Mouse (Mus musculus): ENCODE measurements around the gene Ptpn3. TPM values are rescaled to one million over a fixed set of nuclear protein-coding genes. Genes with fewer than 3 reads are reported as not detected.

Gene Ptpn3
- polyA plus RNA-seq, 1 experiment from 2014 or later: 2.6 TPM

- peaks cover 23% of the 10 kb centered on the region for H3K4me1 ChIP-seq (replicated peaks; ENCODE audit: control insufficient read depth, insufficient read depth, low read length)
- H3K36me3 ChIP-seq (ENCODE audit: control insufficient read depth, insufficient read depth): no peaks in the 10 kb centered on the region
- H3K9me3 ChIP-seq (ENCODE audit: control insufficient read depth, low read length): no peaks in the 10 kb centered on the region
- under 1% methylated on average over 95 of the region's 97 CpGs for WGBS
- H3K9ac ChIP-seq (replicated peaks; ENCODE audit: low read depth, low read length): peak overlapping the region; percentile 69
- H3K4me2 ChIP-seq (ENCODE audit: low read length): peak overlapping the region; percentile 95
- H3K27ac ChIP-seq (ENCODE audit: low read length): no peak overlapping the region
- peak; percentile 21 for ATAC-seq
- 0 out of 2 replicates have a peak, but pooled peaks cover 4% of the 10 kb centered on the region for H3K27me3 ChIP-seq (replicated peaks; ENCODE audit: control insufficient read depth, insufficient read depth, low read length)
- peak overlapping the region; percentile 54 for H3K4me3 ChIP-seq (replicated peaks; ENCODE audit: low read length)
Measured at GRCm38 (mm10) chr4:57299701-57300468, 1.8 kb downstream of the Ptpn3 start.

DNA sequence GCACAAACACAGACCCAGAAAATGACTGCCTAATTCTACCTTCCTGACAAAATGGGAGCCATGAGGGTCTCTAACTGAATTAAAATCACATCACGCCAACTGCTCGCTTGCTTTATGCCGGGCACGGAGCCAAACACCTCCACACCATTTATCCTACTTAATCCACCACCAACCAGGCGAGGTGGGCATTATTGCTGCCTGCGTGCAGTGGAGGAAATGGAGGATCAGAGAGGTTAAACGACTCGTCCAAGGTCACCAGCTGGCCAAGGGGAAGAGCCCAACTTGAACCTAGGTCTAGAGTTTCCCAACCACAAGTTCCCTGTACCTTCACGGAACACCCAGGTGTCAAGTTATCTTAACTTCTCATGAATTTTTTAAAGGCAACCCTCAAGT lies 2.3 kb downstream of the Ptpn3 start:
- H3K4me1 ChIP-seq (replicated peaks; ENCODE audit: control insufficient read depth, insufficient read depth, low read length): peaks cover 23% of the 10 kb centered on the region
- no peak for ATAC-seq
- H3K9ac ChIP-seq (replicated peaks; ENCODE audit: low read depth, low read length): peak overlapping the region; percentile 69
- peak overlapping the region; percentile 95 for H3K4me2 ChIP-seq (ENCODE audit: low read length)
- 0 out of 2 replicates have a peak, but pooled peaks cover 4% of the 10 kb centered on the region for H3K27me3 ChIP-seq (replicated peaks; ENCODE audit: control insufficient read depth, insufficient read depth, low read length)
- no peaks in the 10 kb centered on the region for H3K36me3 ChIP-seq (ENCODE audit: control insufficient read depth, insufficient read depth)
- H3K9me3 ChIP-seq (ENCODE audit: control insufficient read depth, low read length): no peaks in the 10 kb centered on the region
- peak overlapping the region; percentile 54 for H3K4me3 ChIP-seq (replicated peaks; ENCODE audit: low read length)
- H3K27ac ChIP-seq (ENCODE audit: low read length): no peak overlapping the region
- WGBS: 1% methylated on average over 9 of the region's 9 CpGs

- no peaks in the 10 kb centered on the region for H3K9me3 ChIP-seq (ENCODE audit: control insufficient read depth, low read length)
- no peak overlapping the region for H3K9ac ChIP-seq (replicated peaks; ENCODE audit: low read depth, low read length)
- no peaks in the 10 kb centered on the region for H3K36me3 ChIP-seq (ENCODE audit: control insufficient read depth, insufficient read depth)
- no peak overlapping the region for H3K27ac ChIP-seq (ENCODE audit: low read length)
- WGBS: 83% methylated on average over 4 of the region's 4 CpGs
- ATAC-seq: no peak
- no peak overlapping the region for H3K4me3 ChIP-seq (replicated peaks; ENCODE audit: low read length)
- H3K4me2 ChIP-seq (ENCODE audit: low read length): no peak overlapping the region
- peaks cover 23% of the 10 kb centered on the region for H3K4me1 ChIP-seq (replicated peaks; ENCODE audit: control insufficient read depth, insufficient read depth, low read length)
- 0 out of 2 replicates have a peak, but pooled peaks cover 4% of the 10 kb centered on the region for H3K27me3 ChIP-seq (replicated peaks; ENCODE audit: control insufficient read depth, insufficient read depth, low read length)
Measured at GRCm38 (mm10) chr4:57298181-57298580, 3.5 kb downstream of the Ptpn3 start.

DNA sequence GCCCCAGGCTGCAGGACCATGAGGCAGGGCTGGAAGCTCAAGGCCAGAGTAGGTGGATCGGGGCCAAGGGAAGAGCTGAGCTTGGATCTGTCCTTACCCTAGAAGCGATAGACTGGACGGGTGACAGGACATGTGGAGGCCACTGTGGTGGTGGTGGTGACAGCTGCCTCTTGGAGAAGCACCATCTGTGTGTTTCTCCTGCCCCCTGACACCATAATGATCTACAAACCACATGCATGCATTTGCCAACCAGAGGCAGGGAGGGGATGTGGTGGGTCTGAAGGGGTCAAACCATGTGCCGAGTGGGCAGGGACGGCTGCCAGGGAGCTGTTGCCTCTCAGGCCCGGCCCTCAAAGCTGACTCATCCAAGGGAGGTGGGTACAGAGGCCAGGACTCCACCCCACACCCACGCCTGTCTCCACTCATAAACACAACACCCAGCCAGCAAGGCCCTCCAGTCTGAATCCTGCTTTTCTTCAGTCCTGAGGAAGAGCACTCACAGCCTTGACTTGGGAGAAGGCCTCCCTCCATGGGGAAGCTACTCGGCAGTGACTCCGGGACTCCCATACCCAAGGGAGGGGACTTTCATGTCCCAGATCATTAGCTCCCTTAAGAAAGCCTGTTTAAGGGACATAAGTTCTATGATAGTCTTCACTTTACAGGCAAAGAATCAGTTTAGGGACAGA lies 6.5 kb downstream of the Ptpn3 start:
- ATAC-seq: no peak
- 68% methylated on average over 9 of the region's 9 CpGs for WGBS

GRCm38 (mm10) chr4:57292670-57293069 lies 9.0 kb downstream of the Ptpn3 start:
- H3K9me3 ChIP-seq (ENCODE audit: control insufficient read depth, low read length): no peaks in the 10 kb centered on the region
- no peaks in the 10 kb centered on the region for H3K36me3 ChIP-seq (ENCODE audit: control insufficient read depth, insufficient read depth)
- 89% methylated on average over 5 of the region's 5 CpGs for WGBS
- H3K4me2 ChIP-seq (ENCODE audit: low read length): no peak overlapping the region
- no peak overlapping the region for H3K9ac ChIP-seq (replicated peaks; ENCODE audit: low read depth, low read length)
- H3K4me1 ChIP-seq (replicated peaks; ENCODE audit: control insufficient read depth, insufficient read depth, low read length): no peaks in the 10 kb centered on the region
- H3K4me3 ChIP-seq (replicated peaks; ENCODE audit: low read length): no peak overlapping the region
- H3K27ac ChIP-seq (ENCODE audit: low read length): no peak overlapping the region
- H3K27me3 ChIP-seq (replicated peaks; ENCODE audit: control insufficient read depth, insufficient read depth, low read length): no peaks in the 10 kb centered on the region
- no peak for ATAC-seq

More for the DNA sequence above, 6.5 kb downstream of the Ptpn3 start:
- H3K36me3 ChIP-seq (ENCODE audit: control insufficient read depth, insufficient read depth): no peaks in the 10 kb centered on the region
- H3K4me3 ChIP-seq (replicated peaks; ENCODE audit: low read length): no peak overlapping the region
- no peak overlapping the region for H3K27ac ChIP-seq (ENCODE audit: low read length)
- H3K9ac ChIP-seq (replicated peaks; ENCODE audit: low read depth, low read length): no peak overlapping the region
- no peaks in the 10 kb centered on the region for H3K9me3 ChIP-seq (ENCODE audit: control insufficient read depth, low read length)
- no peak overlapping the region for H3K4me2 ChIP-seq (ENCODE audit: low read length)
- peaks cover 13% of the 10 kb centered on the region for H3K4me1 ChIP-seq (replicated peaks; ENCODE audit: control insufficient read depth, insufficient read depth, low read length)
- 0 out of 2 replicates have a peak, but pooled peaks cover 4% of the 10 kb centered on the region for H3K27me3 ChIP-seq (replicated peaks; ENCODE audit: control insufficient read depth, insufficient read depth, low read length)

GRCm38 (mm10) chr4:57290049-57290448 lies 11.6 kb downstream of the Ptpn3 start:
- Histone ChIP-seq H3K9ac (replicated peaks; ENCODE audit: low read depth, low read length) (no peak overlapping the region), H3K4me3 (replicated peaks; ENCODE audit: low read length) (no peak overlapping the region), H3K27me3 (replicated peaks; ENCODE audit: control insufficient read depth, insufficient read depth, low read length) (no peaks in the 10 kb centered on the region), H3K4me2 (ENCODE audit: low read length) (no peak overlapping the region), H3K9me3 (ENCODE audit: control insufficient read depth, low read length) (no peaks in the 10 kb centered on the region), H3K36me3 (ENCODE audit: control insufficient read depth, insufficient read depth) (no peaks in the 10 kb centered on the region), H3K4me1 (replicated peaks; ENCODE audit: control insufficient read depth, insufficient read depth, low read length) (no peaks in the 10 kb centered on the region), H3K27ac (ENCODE audit: low read length) (no peak overlapping the region)
- WGBS: 90% methylated on average over 6 of the region's 6 CpGs
- no peak for ATAC-seq

- Histone ChIP-seq H3K9ac (replicated peaks; ENCODE audit: low read depth, low read length) (no peak overlapping the region), H3K36me3 (ENCODE audit: control insufficient read depth, insufficient read depth) (no peaks in the 10 kb centered on the region), H3K4me1 (replicated peaks; ENCODE audit: control insufficient read depth, insufficient read depth, low read length) (no peaks in the 10 kb centered on the region), H3K4me3 (replicated peaks; ENCODE audit: low read length) (no peak overlapping the region), H3K9me3 (ENCODE audit: control insufficient read depth, low read length) (no peaks in the 10 kb centered on the region), H3K27ac (ENCODE audit: low read length) (no peak overlapping the region), H3K27me3 (replicated peaks; ENCODE audit: control insufficient read depth, insufficient read depth, low read length) (no peaks in the 10 kb centered on the region), H3K4me2 (ENCODE audit: low read length) (no peak overlapping the region)
- WGBS: 94% methylated on average over 3 of the region's 3 CpGs
- ATAC-seq: no peak
Measured at GRCm38 (mm10) chr4:57287808-57288207, 13.8 kb downstream of the Ptpn3 start.

- H3K27me3 ChIP-seq (replicated peaks; ENCODE audit: control insufficient read depth, insufficient read depth, low read length): no peaks in the 10 kb centered on the region
- no peaks in the 10 kb centered on the region for H3K36me3 ChIP-seq (ENCODE audit: control insufficient read depth, insufficient read depth)
Measured at GRCm38 (mm10) chr4:57285251-57285650, 16.4 kb downstream of the Ptpn3 start.

GRCm38 (mm10) chr4:57283189-57283588 lies 18.4 kb downstream of the Ptpn3 start:
- WGBS: 78% methylated on average over 3 of the region's 3 CpGs
- H3K27me3 ChIP-seq (replicated peaks; ENCODE audit: control insufficient read depth, insufficient read depth, low read length): no peaks in the 10 kb centered on the region

More at GRCm38 (mm10) chr4:57285251-57285650, 16.4 kb downstream of the Ptpn3 start:
- Histone ChIP-seq H3K9ac (replicated peaks; ENCODE audit: low read depth, low read length) (no peak overlapping the region), H3K9me3 (ENCODE audit: control insufficient read depth, low read length) (no peaks in the 10 kb centered on the region), H3K4me2 (ENCODE audit: low read length) (no peak overlapping the region), H3K27ac (ENCODE audit: low read length) (no peak overlapping the region), H3K4me3 (replicated peaks; ENCODE audit: low read length) (no peak overlapping the region), H3K4me1 (replicated peaks; ENCODE audit: control insufficient read depth, insufficient read depth, low read length) (no peaks in the 10 kb centered on the region)
- WGBS: 95% methylated on average over 2 of the region's 2 CpGs
- no peak for ATAC-seq

More at GRCm38 (mm10) chr4:57283189-57283588, 18.4 kb downstream of the Ptpn3 start:
- Histone ChIP-seq H3K9me3 (ENCODE audit: control insufficient read depth, low read length) (no peaks in the 10 kb centered on the region), H3K9ac (replicated peaks; ENCODE audit: low read depth, low read length) (no peak overlapping the region), H3K36me3 (ENCODE audit: control insufficient read depth, insufficient read depth) (no peaks in the 10 kb centered on the region), H3K4me2 (ENCODE audit: low read length) (no peak overlapping the region), H3K4me3 (replicated peaks; ENCODE audit: low read length) (no peak overlapping the region), H3K27ac (ENCODE audit: low read length) (no peak overlapping the region), H3K4me1 (replicated peaks; ENCODE audit: control insufficient read depth, insufficient read depth, low read length) (no peaks in the 10 kb centered on the region)
- ATAC-seq: no peak
